Mouse (Mus musculus) limb, embryonic 12.5 days (tissue): ENCODE results near the gene Plcz1. TPM values are rescaled to one million over a fixed set of nuclear protein-coding genes. Genes with fewer than 3 reads are reported as not detected.

Experiments
- ATAC-seq: fragments of 200-750 bp; cut with Nextera tagmentation; 2 replicates; pipeline ENCODE4 v1.8.0; 2017; ENCODE audit warnings: low read depth, moderate TSS enrichment; ENCODE audit not compliant: insufficient number of reproducible peaks, insufficient read depth, low FRiP score, low TSS enrichment
- H3K27ac ChIP-seq: fragments of 300-500 bp; sonication (generic); 2 replicates; pipeline ENCODE4 v1.5.1; 2016; ENCODE audit warnings: mild to moderate bottlenecking, moderate library complexity
- H3K27me3 ChIP-seq: fragments of 300-500 bp; sonication (generic); 2 replicates; pipeline ENCODE4 v1.6.1; 2016; ENCODE audit warnings: mild to moderate bottlenecking, moderate library complexity
- H3K36me3 ChIP-seq: fragments of 300-500 bp; sonication (generic); 2 replicates; pipeline ENCODE4 v1.6.1; 2016; ENCODE audit warnings: mild to moderate bottlenecking, moderate library complexity
- H3K4me1 ChIP-seq: fragments of 300-500 bp; sonication (generic); replicated peaks from 2 replicates; pipeline ENCODE4 v1.6.1; 2016
- H3K4me2 ChIP-seq: fragments of 300-500 bp; sonication (generic); 2 replicates; pipeline ENCODE4 v1.6.1; 2016; ENCODE audit warnings: mild to moderate bottlenecking, moderate library complexity
- H3K4me3 ChIP-seq: fragments of 300-500 bp; sonication (generic); replicated peaks from 2 replicates; pipeline ENCODE4 v1.5.1; 2016; ENCODE audit warnings: mild to moderate bottlenecking
- H3K9ac ChIP-seq: fragments of 300-500 bp; sonication (generic); replicated peaks from 2 replicates; pipeline ENCODE4 v1.6.1; 2016; ENCODE audit warnings: mild to moderate bottlenecking, moderate library complexity
- H3K9me3 ChIP-seq: fragments of 300-500 bp; sonication (generic); 2 replicates; pipeline ENCODE4 v1.6.1; 2016; ENCODE audit warnings: mild to moderate bottlenecking, moderate library complexity
- WGBS: fragments of 180-500 bp; shearing (Covaris S2); methylation state at CpG from one replicate; pipeline ENCODE4 v1.1.7; 2016; 5-methylcytosine and 5-hydroxymethylcytosine counted together
- polyA plus RNA-seq: library from polyadenylated mRNA; unstranded; fragments of >200 nt; fragmentation: Nextera tagmentation; extraction: Ambion mirVana; gene quantifications from 2 replicates; pipeline ENCODE4 v1.2.1, GENCODE M21; 2016

The Plcz1 gene
- polyA plus RNA-seq, 1 experiment from 2014 or later = not detected

DNA sequence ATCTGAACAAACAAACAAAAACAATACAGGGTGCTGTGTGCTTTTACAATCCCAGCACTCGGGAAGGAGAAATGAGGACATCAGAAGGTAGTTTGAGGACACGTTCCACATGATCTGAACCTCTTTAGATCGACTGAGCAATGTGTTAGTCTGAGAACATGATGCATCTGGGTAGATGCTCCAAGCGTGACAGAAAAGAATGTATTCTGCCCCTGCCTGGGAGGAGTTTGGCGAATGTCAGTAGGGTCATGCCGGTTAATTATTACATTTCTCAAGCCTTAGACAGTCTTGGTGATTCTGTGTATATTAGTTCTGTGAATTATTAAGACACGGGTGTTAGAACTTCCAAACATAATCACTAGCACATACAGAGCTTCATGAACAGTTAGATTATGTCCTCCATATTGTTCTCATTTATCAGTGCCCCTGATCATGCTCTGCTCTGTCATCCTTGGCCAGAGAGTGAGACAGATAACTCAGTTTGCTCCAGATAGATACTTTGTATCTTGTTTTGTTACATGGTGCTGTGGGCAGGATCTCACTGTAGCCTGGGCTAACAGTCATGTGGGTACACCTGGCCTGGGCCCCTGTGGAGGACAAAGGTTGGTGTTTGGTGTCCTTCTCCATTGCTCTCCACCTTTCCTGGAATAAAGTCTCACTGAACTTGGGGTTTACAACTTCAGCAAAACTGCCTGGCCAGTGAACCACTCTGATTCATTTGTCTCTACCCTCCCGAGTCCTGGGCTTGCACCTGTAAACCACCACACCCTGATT lies 94.0 kb downstream of the Plcz1 start:
- Histone ChIP-seq H3K4me3 (no peak overlapping the region), H3K9ac (no peak overlapping the region), H3K27me3 (no peaks in the 10 kb centered on the region), H3K4me1 (no peaks in the 10 kb centered on the region), H3K27ac (no peak overlapping the region), H3K9me3 (no peaks in the 10 kb centered on the region), H3K36me3 (no peaks in the 10 kb centered on the region), H3K4me2 (no peak overlapping the region)
- no peak for ATAC-seq
- WGBS = 85% methylated on average over 8 of the region's 8 CpGs

Other genes with a start within 250 kb of the Plcz1 start
- not detected in 2 replicates for gene Capza3, start 205 bp downstream of the Plcz1 start, polyA plus RNA-seq